Mouse (Mus musculus) ovary, postnatal 36 days (tissue): ENCODE measurements around the gene Eya2.

Experiments used
- DNase-seq: peaks from one replicate; pipeline ENCODE4 v3.0.0; 2022; ENCODE audit warnings: low spot score, mixed read lengths

The Eya2 gene

DNA sequence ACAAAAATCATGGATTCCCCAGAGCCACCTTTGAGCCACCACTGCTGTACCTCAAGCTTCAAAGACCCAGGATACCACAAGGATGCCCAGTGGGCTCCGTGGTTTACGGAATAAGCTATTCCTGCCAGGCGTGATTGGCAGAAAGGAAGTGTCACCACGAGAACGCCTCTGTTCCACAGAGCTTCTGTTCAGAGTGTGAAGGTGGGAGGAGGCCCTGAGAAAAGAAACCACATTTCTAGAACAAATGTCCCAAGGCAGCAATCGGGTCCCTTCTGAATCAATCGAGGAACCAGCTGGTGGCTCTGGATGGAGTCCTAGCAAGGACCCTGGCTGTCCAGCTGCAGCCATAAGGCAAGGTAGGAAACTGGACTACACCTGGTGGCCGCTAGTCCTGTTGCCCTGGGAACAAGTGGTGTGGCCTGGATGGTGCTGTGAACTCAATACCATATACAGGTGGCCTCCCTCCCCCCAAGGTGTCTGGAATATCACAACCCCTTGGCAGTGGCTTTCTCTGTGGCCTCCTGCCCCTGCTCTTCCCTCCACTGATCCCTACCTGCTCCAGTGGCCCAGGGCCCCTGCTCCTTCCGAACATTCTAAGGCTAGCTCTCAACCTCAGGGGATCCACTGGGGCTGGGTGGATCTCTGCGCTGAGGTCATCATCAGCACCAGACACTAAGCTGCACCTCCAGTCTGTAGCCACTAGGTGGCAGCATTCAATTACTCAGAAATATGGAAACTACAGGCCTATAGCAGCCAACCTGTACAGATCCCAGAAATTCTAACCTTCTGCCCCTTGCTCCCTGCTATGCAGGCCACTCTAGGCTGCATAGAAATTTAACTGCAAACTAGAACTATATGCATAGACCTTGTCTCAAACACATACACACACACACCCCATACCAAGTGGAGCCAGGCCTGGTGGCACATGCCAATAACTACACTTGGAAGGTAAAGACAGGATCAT lies 224.4 kb downstream of the Eya2 start:
- peak; percentile 49 for DNase-seq

DNA sequence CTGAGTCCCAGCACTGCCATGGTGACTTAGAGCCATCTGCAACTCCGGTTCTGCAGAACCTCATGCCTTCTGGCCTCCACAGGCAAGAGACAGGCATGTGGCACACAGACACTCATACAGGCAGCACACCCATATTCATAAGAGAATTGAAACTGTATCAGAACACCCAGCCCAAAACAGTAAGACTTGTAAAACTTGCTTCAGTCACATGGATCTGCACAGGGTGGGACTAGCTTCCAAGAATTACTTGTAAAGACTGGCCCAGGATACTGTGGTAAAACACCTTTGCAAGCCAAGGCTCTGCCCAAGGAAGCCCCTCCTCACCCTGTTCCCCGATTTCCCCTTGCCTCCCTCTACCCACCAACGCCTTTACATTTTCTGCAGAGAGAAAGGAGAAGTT lies 225.2 kb downstream of the Eya2 start:
- DNase-seq = no peak

DNA sequence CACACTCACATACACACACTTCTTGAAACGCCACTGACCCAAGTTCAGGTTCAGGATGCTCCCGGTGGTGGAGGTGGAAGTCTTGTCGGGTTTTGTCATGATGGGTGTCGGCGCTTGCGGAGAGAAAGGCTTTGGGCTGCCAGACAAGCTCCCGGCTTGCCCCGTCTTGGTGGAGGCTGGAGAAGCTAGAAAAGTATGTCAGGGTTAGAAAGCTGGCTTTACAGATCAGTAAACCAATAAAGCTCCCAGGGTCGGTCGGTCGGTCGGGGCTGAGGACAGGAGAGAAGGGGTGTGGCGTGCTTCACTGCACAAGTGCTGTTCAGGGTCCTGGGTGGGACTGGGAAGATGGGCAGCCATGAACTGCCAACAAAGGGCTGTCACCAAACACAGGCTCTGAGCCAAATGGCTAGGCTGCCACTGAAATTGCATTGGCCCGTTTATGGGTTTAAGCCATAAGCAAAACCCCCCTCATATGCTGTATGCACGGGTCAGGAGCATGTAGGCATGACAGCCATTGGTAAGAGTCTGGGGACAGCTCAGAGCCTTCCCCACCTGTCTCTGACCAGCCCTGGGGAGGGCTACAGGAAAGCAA lies 225.8 kb downstream of the Eya2 start:
- no peak for DNase-seq
